Mouse (Mus musculus): Measurements from ENCODE around the gene Haus3.

Gene Haus3

DNA sequence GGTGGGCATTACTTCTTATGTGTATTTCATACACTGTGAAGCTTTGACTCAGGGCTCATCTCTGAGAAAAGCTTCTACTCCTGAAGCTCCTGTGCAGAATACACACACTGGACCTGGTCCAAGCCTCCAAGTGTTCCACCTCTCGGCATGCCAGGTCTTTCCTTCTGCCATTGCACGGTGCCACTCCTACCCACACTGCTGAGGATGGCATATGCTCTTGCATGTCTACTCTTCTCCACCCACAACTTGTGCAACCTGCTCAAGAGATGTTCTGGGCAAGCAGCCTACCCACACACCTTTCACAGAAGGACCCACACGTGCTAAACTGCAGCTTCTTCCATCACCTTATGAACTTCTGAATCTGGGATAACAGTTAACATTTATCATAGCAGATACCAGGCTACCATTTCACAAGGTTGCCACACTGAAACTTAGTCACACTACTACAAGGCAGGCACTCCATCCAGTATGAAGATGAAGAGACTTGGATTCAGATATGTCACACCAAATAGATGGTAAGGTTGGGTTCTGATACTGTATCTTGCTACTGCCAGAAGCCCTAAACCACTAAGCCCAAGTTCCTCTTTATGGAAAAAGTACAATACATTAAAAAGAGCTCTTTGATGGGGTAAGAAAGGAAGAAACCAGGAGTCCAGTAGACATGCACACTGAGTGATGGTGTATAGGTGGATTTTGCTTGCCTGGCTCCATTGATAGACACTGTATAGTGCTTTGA lies 50.0 kb downstream of the Haus3 start:
- no peak for DNase-seq (ENCODE audit: low spot score in 2 of 2)

DNA sequence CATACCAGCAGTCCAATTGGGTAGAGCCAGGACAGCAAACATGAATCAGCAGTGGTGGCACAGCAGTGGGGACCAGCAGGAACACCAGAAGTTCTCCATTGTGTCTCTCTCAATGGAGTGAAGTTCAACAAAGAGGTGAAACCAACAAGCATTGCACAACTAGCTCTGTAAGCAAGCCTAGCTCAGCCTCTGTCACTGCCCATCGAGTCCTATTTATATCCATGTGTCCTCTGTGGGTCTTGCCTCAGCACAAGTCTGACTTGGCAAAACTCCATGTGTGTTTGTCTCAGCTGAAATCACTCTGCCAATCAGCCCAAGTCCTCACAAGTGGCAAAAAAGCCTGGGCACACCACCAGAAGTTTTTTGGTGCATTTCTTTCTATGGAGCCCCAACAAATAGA lies 63.6 kb downstream of the Haus3 start:
- DNase-seq (ENCODE audit: low spot score in 2 of 2), result peak in 1 of 2 experiments; percentile 26
